Mouse (Mus musculus): Measurements from ENCODE around the gene Sox13. TPM values are rescaled to one million over a fixed set of nuclear protein-coding genes. Genes with fewer than 3 reads are reported as not detected.
"Not testable (repeated sequence)": the region's sequence is repeated elsewhere in the genome, so short reads cannot be mapped to it uniquely, and the experiment has no call there.

Sox13 gene
- total RNA-seq, 2 experiments from 2014 or later: 22.3 to 23.9 TPM

GRCm38 (mm10) chr1:133350210-133350609, 74.0 kb downstream of the Sox13 start, which contains the start of gene Ren1:
TSS of gene Ren1 (plus strand) at chr1:133350510.
- no peak for DNase-seq
- intact Hi-C loops (cut with DNase I): loop anchor here (5.0 kb wide), 1 partner anchor 173 kb away; no protein-coding TSS in a partner anchor

GRCm38 (mm10) chr1:133347693-133348520, 76.3 kb downstream of the Sox13 start:
- intact Hi-C loops (cut with DNase I): no loop called here
- DNase-seq: no peak

- intact Hi-C loops (cut with DNase I): no loop called here
- no peak for DNase-seq
These were observed 77.0 kb downstream of the Sox13 start for GRCm38 (mm10) chr1:133347226-133347625.

GRCm38 (mm10) chr1:133346531-133346930, 77.6 kb downstream of the Sox13 start:
- DNase-seq: no peak
- intact Hi-C loops (cut with DNase I): no loop called here

GRCm38 (mm10) chr1:133344357-133344756, 79.8 kb downstream of the Sox13 start:
- intact Hi-C loops (cut with DNase I): no loop called here
- no peak for DNase-seq

GRCm38 (mm10) chr1:133340403-133340802, 83.8 kb downstream of the Sox13 start:
- DNase-seq; intact Hi-C loops (cut with DNase I): not testable (repeated sequence)

- intact Hi-C loops (cut with DNase I): no loop called here
- DNase-seq: no peak
These were observed 90.2 kb downstream of the Sox13 start for GRCm38 (mm10) chr1:133333937-133334336.

- intact Hi-C loops (cut with DNase I): no loop called here
- no peak for DNase-seq
These were observed 91.3 kb downstream of the Sox13 start for GRCm38 (mm10) chr1:133332656-133333430.

Other genes starting within 250 kb of the Sox13 start
- not detected for gene Golt1a, start 114.6 kb downstream of the Sox13 start, total RNA-seq (2021)
- not detected for gene Kiss1, start 102.5 kb downstream of the Sox13 start, total RNA-seq (2021)
- under 1 TPM in 1 of 2 experiments, not detected in 1; 0.24 TPM for gene Ren1, start 73.9 kb downstream of the Sox13 start, total RNA-seq (2021)
- under 1 TPM; 0.49 to 0.67 TPM for gene Etnk2, start 60.8 kb downstream of the Sox13 start, total RNA-seq (2021)
- gene Snrpe, start 185.9 kb upstream of the Sox13 start, total RNA-seq (2021): 10 to 100 TPM; 77.8 to 81.2 TPM
- 1 to 10 TPM; 3.4 to 5.8 TPM for gene Zbed6, start 236.5 kb upstream of the Sox13 start, total RNA-seq (2021)
- 10 to 100 TPM; 28.3 to 29.5 TPM for gene Gm38394, start 236.9 kb upstream of the Sox13 start, total RNA-seq (2021)